Mouse (Mus musculus): ENCODE measurements around the gene Exosc10.

Exosc10 gene

DNA sequence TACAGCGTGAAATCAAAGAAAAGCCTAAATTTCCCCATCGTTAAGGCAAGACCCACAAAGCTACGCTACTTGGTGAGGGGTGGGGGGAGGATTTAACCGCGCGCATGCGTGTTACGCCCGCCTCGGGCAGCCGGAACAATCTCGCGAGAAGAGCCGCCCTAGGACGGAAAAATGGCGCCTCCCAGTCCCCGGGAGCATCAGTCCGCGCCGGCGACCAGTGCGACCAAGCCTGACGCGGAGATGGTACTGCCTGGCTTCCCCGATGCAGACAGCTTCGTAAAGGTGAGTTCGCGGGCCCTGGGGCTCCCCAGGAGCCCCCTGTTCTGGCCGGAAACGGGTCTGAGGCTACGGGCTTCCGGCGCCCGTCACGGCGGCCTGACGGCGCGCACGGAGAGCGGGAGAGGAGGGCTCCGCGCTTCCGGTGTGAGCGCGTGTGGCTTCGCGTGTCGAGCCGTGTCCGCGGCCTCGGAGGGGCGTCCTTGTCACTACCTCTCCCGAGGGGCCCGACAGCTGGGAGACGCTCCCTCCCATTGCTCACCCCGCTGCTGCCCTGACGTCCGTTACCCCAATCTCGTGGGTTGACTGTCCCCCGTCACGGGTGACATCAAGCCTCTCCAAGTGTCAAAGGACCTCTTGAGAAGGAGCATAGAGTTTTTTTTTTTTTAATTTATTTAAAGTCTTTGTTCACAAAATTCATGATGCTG lies at the start of gene Exosc10:
Gene Exosc10, plus strand, starts transcription at position 133 of the 704 bp plus-strand sequence.
- CTCF ChIA-PET = interaction anchor here in 1 of 4 experiments (0.6 kb wide), 4 partner anchors 97 to 1513 kb away, joined by 3 to 4 read pairs (median 3); no protein-coding TSS in a partner anchor
- POLR2A ChIA-PET = interaction anchor here (0.6 to 1.9 kb wide), 46 partner anchors 9 to 1171 kb away, joined by 3 to 11 read pairs (median 4); partner anchors contain the start of genes Srm (in 2 of the 4), Angptl7 (in 1 of the 4), Mtor (in 1 of the 4) and Tardbp (in 1 of the 4)

DNA sequence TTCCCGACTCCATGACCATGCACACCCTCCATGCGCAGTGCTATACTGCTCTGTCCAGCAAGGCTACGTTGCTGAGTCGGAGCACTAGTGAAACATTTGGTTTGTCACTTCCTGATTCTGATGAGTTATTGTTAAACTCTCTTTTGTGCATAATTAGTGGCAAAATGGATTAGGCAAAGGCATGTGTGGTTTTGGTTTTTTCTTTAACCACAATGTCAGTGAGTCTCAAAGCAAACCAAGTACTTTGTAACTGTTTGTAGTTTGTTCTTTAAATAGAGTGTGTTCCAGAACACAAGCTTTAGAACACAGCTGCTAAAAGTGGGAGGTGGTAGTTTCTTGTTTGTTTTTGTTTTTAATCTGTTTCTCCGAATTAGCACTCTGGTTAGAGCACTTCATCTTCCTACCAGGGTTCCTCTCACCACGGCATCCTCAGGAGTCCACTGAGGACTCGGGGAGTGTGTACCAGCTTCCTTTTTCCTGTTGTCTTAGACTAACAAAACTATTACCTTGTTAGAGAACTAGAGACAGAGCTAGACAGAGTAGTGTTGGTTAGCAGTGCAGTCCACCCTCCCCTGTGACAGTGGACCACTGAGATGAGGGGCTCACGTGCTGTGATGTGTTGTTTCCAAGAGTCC lies 48.7 kb upstream of the Exosc10 start:
- ChIA-PET POLR2A (interaction anchor here in 2 of 4 experiments (0.5 to 1.5 kb wide), 6 partner anchors 10 to 80 kb away, joined by 3 to 9 read pairs (median 4); partner anchors contain the start of genes Angptl7 (in 1 of the 2), Mtor (in 1 of the 2) and Ubiad1 (in 1 of the 2)), CTCF (interaction anchor here in 1 of 4 experiments (0.6 to 1.6 kb wide), 2 partner anchors 95 to 375 kb away, joined by 3 to 4 read pairs; no protein-coding TSS in a partner anchor)

DNA sequence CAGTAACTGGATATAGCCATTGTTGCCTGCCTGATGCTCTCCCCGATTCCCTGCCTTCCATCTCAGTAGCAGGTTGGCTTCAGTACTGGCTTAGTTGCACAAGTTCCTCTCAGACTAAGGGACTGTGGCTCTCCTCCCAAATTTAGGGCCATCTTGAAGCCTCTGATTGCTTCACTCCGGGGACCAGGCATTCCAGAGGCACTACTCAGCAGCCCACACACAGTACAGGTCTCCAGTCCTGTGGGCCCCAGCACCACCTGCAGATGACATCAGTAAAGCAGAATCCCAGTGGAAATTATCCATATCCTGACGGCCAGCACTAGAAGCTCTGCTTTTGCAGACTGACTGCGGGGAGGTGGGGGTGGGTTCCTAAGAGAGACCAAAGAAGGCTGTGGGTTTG lies 47.5 kb upstream of the Exosc10 start:
- CTCF ChIA-PET = no interaction called here
- POLR2A ChIA-PET = interaction anchor here in 1 of 4 experiments (0.7 kb wide), 2 partner anchors 23 to 30 kb away, joined by 3 to 6 read pairs; no protein-coding TSS in a partner anchor

DNA sequence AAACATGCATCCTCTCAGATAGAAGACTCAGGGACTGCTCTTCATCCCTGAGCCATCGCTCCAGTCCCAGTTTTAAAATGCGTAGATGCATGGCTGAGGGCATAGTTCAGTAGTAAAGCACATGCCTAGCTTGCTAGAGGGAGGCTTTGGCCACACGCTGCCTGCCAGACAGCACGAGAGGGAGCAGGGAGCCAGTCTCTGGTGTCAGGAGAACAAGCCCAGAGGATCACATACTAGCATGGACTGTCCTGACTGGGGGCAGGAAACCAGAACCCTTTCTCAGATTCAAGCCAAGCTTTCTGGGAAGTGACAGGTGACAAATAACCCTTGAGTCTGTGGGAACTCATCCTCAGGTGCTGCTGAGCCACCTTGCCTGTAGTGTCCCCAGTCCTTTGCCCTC lies 46.9 kb upstream of the Exosc10 start:
- POLR2A ChIA-PET = interaction anchor here in 1 of 4 experiments (0.6 to 0.7 kb wide), 2 partner anchors 36 to 1196 kb away, joined by 3 read pairs; no protein-coding TSS in a partner anchor
- CTCF ChIA-PET = no interaction called here

DNA sequence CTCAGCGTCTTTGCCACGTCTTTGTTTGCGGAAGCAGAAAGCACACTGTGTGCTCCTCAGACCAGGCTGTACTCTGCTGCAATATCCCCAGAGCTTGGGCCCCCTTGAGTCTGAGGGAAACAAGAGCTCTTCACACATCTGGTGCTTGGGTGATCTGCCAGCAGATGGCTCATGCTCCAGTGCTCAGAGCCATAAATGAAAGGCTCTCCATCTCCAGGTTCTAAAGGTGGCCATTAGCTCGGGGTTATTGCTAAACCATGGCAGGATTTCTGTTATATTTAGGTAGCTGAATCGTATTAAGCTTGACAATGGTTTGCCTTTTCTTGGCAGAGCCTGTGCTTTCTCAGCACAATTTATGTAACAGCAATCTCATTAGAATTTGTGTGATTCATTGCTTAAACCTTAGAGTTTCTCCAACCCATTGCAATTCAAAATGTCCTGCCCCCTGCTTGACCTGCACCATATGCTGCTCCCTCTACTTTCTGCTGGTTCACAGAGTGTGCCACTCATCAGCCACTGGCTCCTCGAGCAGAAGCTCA lies 45.1 kb upstream of the Exosc10 start:
- POLR2A ChIA-PET = interaction anchor here in 1 of 4 experiments (0.6 kb wide), 1 partner anchor 25 kb away, joined by 3 read pairs; no protein-coding TSS in a partner anchor
- CTCF ChIA-PET = interaction anchor here in 1 of 4 experiments (0.6 kb wide), 1 partner anchor 93 kb away, joined by 3 read pairs; no protein-coding TSS in a partner anchor

DNA sequence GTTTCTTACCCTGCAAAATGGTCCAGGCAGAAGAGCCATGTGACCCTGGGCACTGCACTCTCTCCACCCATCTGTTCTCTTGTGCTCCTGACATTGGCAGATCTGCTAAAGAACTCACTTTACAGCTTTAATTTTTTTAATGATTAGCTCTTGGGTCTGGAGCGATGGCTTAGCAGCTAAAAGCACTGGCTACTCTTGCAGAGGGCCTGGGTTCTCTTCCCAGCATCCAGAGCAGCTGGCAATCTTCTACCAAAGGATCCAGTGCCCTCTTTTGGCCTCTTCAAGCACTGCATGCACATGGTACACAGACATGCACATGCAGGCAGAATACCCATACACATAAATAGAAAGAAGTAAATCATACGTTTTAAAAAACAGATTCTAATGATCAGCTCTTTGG lies 42.9 kb upstream of the Exosc10 start:
- CTCF ChIA-PET = interaction anchor here in 1 of 4 experiments (0.8 to 1.4 kb wide), 7 partner anchors 10 to 347 kb away, joined by 3 to 7 read pairs (median 3); partner anchors contain the start of genes Angptl7 and Tardbp
- POLR2A ChIA-PET = interaction anchor here in 3 of 4 experiments (0.6 to 2.4 kb wide), 10 partner anchors 10 to 650 kb away, joined by 3 to 10 read pairs (median 4); partner anchors contain the start of gene Exosc10 (in 1 of the 3)

DNA sequence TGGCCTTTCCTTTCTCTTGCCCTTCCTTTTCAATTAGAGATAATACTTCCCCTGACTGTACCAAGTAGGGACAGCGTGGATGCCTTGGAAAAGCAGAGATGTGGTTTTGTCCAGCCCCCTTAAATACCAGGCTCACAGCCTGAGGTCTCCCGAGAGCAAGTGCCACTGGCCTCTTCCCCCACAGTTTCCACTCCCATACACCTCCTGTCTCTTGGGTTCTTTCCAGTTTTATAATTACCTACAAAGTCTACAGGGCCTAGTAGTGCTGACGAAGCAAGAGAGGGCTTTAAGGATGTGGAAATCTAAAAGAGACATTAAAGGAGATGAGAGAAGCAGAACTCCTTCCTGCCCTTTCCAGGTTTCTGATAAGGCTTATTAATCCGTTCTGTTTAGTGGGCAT lies 40.4 kb upstream of the Exosc10 start:
- CTCF ChIA-PET = no interaction called here
- POLR2A ChIA-PET = no interaction called here

DNA sequence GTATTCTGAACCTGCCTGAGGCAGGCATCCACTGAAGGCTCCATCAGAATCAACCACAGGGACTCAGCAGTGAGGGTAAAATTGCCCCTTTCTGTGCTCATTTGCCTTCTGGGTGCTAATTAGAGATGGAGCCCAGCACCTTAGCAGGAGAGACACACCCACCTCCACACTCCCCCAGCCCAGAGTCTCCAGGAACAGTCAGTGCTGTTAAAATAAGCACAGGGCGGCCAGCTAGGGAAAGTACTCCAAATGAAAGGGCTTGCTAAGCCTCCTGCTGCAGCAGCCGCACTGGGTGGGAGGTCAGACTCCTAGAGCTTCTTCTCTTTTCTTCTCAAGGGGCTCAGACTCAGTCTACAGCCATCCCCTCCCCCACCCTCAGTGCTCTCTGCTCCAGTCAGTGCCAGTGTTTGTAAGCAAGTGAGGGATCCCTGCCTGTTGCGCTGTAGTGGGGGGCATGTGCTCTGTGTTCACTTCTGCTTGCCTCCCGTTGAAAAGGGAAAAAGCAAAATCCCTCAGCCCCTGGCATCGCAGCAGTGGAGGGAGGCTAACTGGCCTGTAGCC lies 39.9 kb upstream of the Exosc10 start:
- CTCF ChIA-PET = interaction anchor here in 2 of 4 experiments (0.6 to 1.0 kb wide), 2 partner anchors 221 to 269 kb away, joined by 3 read pairs; no protein-coding TSS in a partner anchor
- POLR2A ChIA-PET = interaction anchor here in 1 of 4 experiments (1.1 kb wide), 1 partner anchor 40 kb away, joined by 4 read pairs; the partner anchor contains the start of gene Exosc10

DNA sequence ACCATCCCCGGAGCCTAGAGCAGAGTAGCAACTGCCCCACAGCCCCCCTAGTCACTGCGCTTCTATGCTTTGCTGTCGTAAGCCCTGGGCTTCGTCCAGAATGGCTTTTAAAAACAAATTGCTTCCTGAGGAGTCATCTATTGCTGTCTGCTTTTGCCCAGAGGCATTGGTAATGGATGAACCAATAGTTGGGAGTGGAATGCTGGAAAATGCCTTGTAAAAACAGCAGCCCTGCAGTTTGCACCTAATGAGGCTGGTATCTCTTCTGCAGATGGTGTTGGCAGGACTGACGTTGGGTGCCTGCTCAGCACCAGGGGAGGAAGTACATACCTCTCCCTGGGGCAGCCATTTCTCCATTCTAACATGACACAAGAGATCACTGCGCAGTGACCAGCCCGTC lies 34.7 kb upstream of the Exosc10 start:
- CTCF ChIA-PET = interaction anchor here in 1 of 4 experiments (3.1 kb wide), 1 partner anchor 8 kb away, joined by 7 read pairs; no protein-coding TSS in a partner anchor
- POLR2A ChIA-PET = no interaction called here

DNA sequence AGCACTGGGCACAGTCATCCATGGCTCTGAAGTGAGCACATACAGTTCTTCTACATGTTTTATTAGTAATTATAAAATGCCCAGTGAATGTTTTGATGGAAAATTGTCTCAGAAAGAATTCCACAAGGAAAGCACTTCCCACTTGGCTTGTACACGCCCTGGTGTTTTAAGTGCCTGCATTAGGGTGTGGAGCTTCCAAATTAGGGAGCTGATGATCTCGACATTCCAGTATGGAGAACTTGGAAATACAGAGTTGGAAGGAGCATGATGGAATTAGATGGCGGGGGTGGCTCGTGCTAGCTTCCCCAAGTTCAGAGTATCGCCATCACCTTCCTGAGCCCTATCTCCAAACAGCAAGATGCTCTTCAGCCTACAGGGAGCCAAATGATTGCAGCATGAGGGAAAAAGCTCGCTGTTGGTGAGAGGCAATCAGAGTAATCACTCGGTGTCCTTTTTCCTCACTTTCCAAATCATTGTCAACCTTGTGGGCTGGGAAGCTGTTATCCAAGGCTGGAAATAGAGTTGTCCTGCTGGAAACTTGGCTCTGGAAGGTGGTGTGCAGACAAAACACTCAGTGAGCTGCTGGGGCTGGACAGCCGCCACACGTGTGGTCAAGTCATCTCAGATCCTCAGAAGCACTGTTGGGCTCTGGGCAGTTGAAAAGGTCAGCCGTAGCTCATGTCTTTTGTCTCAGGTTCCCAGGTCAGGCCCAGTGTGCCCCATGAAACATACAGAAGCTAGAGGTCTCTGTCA lies 30.9 kb upstream of the Exosc10 start:
- ChIA-PET POLR2A (interaction anchor here in 1 of 4 experiments (0.7 to 2.0 kb wide), 7 partner anchors 9 to 88 kb away, joined by 3 to 5 read pairs (median 3); partner anchors contain the start of gene Exosc10), CTCF (interaction anchor here in 2 of 4 experiments (0.7 to 0.9 kb wide), 2 partner anchors 81 to 359 kb away, joined by 3 to 4 read pairs; no protein-coding TSS in a partner anchor)

DNA sequence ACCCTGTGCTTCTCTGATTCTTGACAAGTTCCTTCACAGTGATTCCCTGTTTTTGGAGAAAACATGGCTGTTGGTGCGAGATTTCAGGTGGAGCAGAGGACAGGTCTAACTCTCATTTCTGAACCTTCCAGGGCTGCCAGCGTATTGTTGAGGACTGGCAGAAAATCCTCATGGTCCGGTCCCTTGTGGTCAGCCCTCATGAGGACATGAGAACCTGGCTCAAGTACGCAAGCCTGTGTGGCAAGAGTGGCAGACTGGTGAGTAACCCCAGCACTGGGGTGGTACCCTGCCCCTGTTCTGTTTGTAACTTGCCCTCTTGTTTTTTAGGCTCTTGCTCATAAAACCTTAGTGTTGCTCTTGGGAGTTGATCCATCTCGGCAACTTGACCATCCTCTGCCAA lies 27.9 kb upstream of the Exosc10 start:
- CTCF ChIA-PET = interaction anchor here in 1 of 4 experiments (0.7 kb wide), 1 partner anchor 46 kb away, joined by 3 read pairs; no protein-coding TSS in a partner anchor
- POLR2A ChIA-PET = no interaction called here

DNA sequence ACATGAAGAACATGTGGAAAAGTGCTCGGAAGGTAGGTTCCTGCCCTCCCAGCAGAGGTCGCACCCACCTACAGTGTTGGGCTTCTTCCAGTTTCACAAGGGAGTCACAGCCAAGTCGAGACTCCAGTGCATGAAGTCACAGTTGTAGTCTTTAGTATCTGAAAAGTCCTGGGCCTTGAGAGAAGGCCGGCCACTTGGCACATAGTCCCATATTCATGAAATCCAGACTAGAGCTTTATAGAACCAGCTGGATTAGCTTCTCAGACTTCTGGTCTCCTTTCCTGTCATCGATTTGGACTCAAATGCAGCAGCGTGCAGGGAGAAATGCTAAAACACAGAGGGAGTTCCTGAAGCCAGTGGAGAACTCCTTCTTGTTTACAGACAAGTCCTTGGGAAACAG lies 27.5 kb upstream of the Exosc10 start:
- ChIA-PET POLR2A (no interaction called here), CTCF (interaction anchor here in 1 of 4 experiments (0.7 kb wide), 1 partner anchor 45 kb away, joined by 3 read pairs; no protein-coding TSS in a partner anchor)

DNA sequence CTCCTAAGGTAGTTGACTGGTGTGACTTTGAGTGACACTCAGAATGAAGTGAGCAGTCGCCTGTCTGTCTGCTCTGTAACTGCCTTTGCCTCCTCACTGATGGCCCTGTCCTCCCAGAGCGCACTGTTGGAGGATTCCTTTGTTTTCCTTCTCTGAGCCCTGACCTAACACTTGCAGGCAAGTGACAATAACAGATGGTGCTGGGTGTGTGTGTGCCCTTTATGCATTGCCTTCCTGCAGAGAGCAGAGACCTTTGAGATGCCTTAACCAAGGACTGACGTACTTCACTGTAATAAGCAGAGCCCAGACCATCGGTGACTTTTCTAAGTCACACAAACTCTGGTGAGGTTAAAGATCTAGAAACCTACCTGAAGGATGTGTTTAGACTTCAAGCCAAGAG lies 26.9 kb upstream of the Exosc10 start:
- ChIA-PET CTCF (no interaction called here), POLR2A (no interaction called here)

DNA sequence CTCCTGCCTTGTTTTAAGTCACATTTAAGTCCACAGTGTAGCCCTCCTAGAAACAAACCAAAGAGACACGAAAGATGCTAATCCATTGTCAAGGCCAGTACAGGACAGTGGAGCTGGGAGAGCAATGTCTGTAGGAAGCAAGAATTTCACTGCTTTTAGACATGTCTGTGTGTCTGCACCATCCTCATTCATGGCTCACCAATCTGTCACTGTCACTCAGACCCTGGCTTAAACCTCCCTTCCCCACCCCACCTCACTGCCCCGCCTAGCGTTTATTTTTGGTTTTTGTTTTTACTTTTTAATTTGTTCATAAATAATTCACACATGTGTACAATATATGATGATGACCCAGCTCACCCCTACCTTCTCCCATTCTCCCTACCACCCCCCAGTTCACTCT lies 25.7 kb upstream of the Exosc10 start:
- CTCF ChIA-PET = interaction anchor here in 2 of 4 experiments (0.6 to 2.0 kb wide), 3 partner anchors 13 to 191 kb away, joined by 3 to 7 read pairs (median 5); no protein-coding TSS in a partner anchor
- POLR2A ChIA-PET = interaction anchor here in 2 of 4 experiments (0.9 to 1.2 kb wide), 2 partner anchors 58 to 60 kb away, joined by 3 to 4 read pairs; partner anchors contain the start of gene Srm (in 1 of the 2)

DNA sequence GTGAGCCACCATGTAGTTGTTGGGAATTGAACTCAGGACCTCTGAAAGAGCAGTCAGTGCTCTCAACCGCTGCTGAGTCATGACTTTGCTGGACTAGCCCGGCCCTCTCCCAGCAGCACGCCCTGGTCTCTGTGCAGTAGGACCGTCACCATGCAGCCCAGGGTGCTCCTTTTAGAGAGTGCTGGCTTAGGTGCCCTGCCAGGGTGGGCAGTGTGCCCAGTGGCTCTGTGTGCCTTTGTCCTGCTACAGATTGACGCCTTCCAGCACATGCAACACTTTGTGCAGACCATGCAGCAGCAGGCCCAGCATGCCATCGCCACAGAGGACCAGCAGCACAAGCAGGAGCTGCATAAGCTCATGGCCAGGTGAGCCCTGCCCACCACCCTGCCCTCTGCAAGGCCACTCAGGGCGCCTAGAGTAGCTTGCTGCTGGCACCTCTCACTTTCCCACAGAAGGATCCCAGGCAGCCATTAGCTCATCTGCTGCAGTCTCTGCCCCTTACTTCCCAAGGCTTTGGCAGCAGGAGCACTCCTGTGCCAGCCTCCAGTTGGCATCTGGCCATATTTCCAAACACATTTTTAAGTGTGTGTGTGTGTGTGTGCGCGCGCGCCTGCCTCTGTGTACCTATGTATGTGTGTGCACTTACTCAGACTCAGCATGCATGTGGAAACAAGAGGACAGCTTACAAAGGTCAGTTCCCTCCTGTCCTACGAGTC lies 24.5 kb upstream of the Exosc10 start:
- POLR2A ChIA-PET = interaction anchor here in 2 of 4 experiments (0.6 to 1.5 kb wide), 5 partner anchors 23 to 78 kb away, joined by 3 to 6 read pairs (median 3); partner anchors contain the start of gene Srm (in 1 of the 2)
- CTCF ChIA-PET = interaction anchor here in 2 of 4 experiments (0.7 to 2.0 kb wide), 2 partner anchors 57 to 71 kb away, joined by 5 to 7 read pairs; no protein-coding TSS in a partner anchor

DNA sequence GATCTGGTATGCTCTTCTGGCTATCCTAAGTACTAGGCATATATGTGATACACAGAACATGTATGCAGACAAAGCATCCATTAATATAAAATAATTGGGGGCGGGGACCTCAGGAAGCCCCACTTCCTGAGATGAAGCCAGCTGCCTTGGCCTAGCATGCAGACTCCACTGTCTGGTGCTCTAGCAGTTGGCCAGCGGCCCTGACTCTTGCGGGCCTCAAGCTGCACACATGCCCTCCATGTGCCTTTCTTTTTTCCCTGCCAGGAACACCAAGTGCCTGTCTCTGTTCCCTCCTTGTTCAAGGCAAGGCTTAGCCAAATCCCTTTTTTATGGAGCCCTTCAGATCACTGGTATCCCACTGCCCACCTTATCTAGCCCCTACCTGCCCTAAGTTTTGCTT lies 22.4 kb upstream of the Exosc10 start:
- POLR2A ChIA-PET = interaction anchor here in 2 of 4 experiments (0.8 to 1.8 kb wide), 6 partner anchors 8 to 43 kb away, joined by 3 to 5 read pairs (median 4); partner anchors contain the start of gene Exosc10 (in 1 of the 2)
- CTCF ChIA-PET = no interaction called here

DNA sequence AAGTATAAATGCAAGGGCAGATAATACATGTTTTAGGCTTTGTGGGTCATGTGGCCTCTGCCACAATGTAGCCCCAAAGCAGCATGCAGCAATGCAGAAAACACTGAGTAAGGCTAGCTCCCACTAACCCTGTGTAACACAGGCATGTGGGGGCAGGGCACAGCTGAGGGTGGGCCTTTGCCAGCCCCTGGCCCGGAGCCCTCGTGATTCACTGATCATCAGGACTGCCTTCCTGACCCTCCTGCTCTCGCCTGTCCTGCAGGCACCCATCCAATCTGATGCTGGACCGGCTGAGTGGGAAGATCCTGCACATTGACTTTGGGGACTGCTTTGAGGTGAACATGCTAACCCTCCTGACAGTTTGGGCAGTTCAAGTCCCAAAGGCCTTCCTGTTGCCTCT lies 9.1 kb upstream of the Exosc10 start:
- CTCF ChIA-PET = no interaction called here
- POLR2A ChIA-PET = interaction anchor here in 2 of 4 experiments (0.9 to 1.2 kb wide), 3 partner anchors 9 to 106 kb away, joined by 3 to 6 read pairs (median 3); partner anchors contain the start of gene Exosc10 (in 2 of the 2)

All from embryonic stem cell, embryonic (primary cell).